Mouse (Mus musculus) forebrain, embryonic 11.5 days (tissue): ENCODE results near the gene Cnr1. TPM values are rescaled to one million over a fixed set of nuclear protein-coding genes. Genes with fewer than 3 reads are reported as not detected.

Experiments used
- ATAC-seq: fragments of 200-750 bp; cut with Nextera tagmentation; replicated peaks from 2 replicates; pipeline ENCODE4 v1.8.0; 2017; ENCODE audit warnings: moderate TSS enrichment; ENCODE audit not compliant: low FRiP score
- DNase-seq: peaks from one replicate; pipeline ENCODE4 v3.0.0-alpha.2; 2017; ENCODE audit warnings: low spot score
- H3K27ac ChIP-seq: fragments of 300-500 bp; sonication (generic); 2 replicates; pipeline ENCODE4 v1.5.1; 2014; ENCODE audit warnings: low read depth, low read length
- H3K27me3 ChIP-seq: fragments of 300-500 bp; sonication (generic); 2 replicates; pipeline ENCODE4 v1.6.1; 2014; ENCODE audit warnings: mild to moderate bottlenecking, low read length, mixed read lengths; ENCODE audit not compliant: control insufficient read depth, insufficient read depth
- H3K36me3 ChIP-seq: fragments of 300-500 bp; sonication (generic); 2 replicates; pipeline ENCODE4 v1.6.1; 2014; ENCODE audit warnings: mild to moderate bottlenecking, low read length, moderate library complexity, mixed read lengths; ENCODE audit not compliant: control insufficient read depth, insufficient read depth
- H3K4me1 ChIP-seq: fragments of 300-500 bp; sonication (generic); replicated peaks from 2 replicates; pipeline ENCODE4 v1.6.1; 2014; ENCODE audit warnings: low read length, mixed read lengths; ENCODE audit not compliant: control insufficient read depth, insufficient read depth
- H3K4me2 ChIP-seq: fragments of 300-500 bp; sonication (generic); 2 replicates; pipeline ENCODE4 v1.6.1; 2014; ENCODE audit warnings: low read depth, mild to moderate bottlenecking, low read length, moderate library complexity, mixed read lengths; ENCODE audit not compliant: severe bottlenecking
- H3K4me3 ChIP-seq: fragments of 300-500 bp; sonication (generic); 2 replicates; pipeline ENCODE4 v1.5.1; 2014; ENCODE audit warnings: low read depth, low read length
- H3K9ac ChIP-seq: fragments of 300-500 bp; sonication (generic); 2 replicates; pipeline ENCODE4 v1.6.1; 2014; ENCODE audit warnings: low read length
- H3K9me3 ChIP-seq: fragments of 300-500 bp; sonication (generic); 2 replicates; pipeline ENCODE4 v1.6.1; 2016; ENCODE audit warnings: low read length, mixed read lengths; ENCODE audit not compliant: control insufficient read depth
- WGBS: fragments of 180-500 bp; shearing (Covaris S2); extraction: QIAGEN DNeasy Blood & Tissue Kit; methylation state at CpG from one replicate; pipeline ENCODE4 v1.1.7; 2014; 5-methylcytosine and 5-hydroxymethylcytosine counted together
- polyA plus RNA-seq: library from polyadenylated mRNA; unstranded; fragments of >200 nt; fragmentation: Nextera tagmentation; extraction: Ambion mirVana; gene quantifications from 2 replicates; pipeline ENCODE4 v1.2.1, GENCODE M21; 2014

Gene Cnr1
- polyA plus RNA-seq, 1 experiment from 2014 or later: 14.9 TPM

- Histone ChIP-seq H3K4me3 (no peak overlapping the region), H3K27ac (no peak overlapping the region), H3K9ac (no peak overlapping the region), H3K36me3 (no peaks in the 10 kb centered on the region), H3K4me2 (no peak overlapping the region), H3K27me3 (no peaks in the 10 kb centered on the region), H3K4me1 (0 out of 2 replicates have a peak, but pooled peaks cover 2% of the 10 kb centered on the region), H3K9me3 (no peaks in the 10 kb centered on the region)
- WGBS: 79% methylated on average over 3 of the region's 3 CpGs
- no peak for DNase-seq
- ATAC-seq: no peak
Observed at GRCm38 (mm10) chr4:33957398-33957797, 33.0 kb downstream of the Cnr1 start.

GRCm38 (mm10) chr4:33958515-33958914, 34.1 kb downstream of the Cnr1 start:
- ATAC-seq (no peak), DNase-seq (no peak)
- H3K4me3 ChIP-seq: no peak overlapping the region
- H3K4me1 ChIP-seq: no peaks in the 10 kb centered on the region
- H3K27me3 ChIP-seq: no peaks in the 10 kb centered on the region
- no peak overlapping the region for H3K9ac ChIP-seq
- no peak overlapping the region for H3K4me2 ChIP-seq
- 85% methylated on average over 3 of the region's 3 CpGs for WGBS
- H3K36me3 ChIP-seq: no peaks in the 10 kb centered on the region
- H3K27ac ChIP-seq: no peak overlapping the region
- no peaks in the 10 kb centered on the region for H3K9me3 ChIP-seq

- 90% methylated on average over 6 of the region's 6 CpGs for WGBS
- Histone ChIP-seq H3K36me3 (no peaks in the 10 kb centered on the region), H3K27me3 (no peaks in the 10 kb centered on the region), H3K4me3 (no peak overlapping the region), H3K9ac (no peak overlapping the region), H3K4me1 (no peaks in the 10 kb centered on the region), H3K9me3 (no peaks in the 10 kb centered on the region), H3K27ac (no peak overlapping the region), H3K4me2 (no peak overlapping the region)
- DNase-seq (no peak), ATAC-seq (no peak)
Observed at GRCm38 (mm10) chr4:33959841-33960240, 35.4 kb downstream of the Cnr1 start.

GRCm38 (mm10) chr4:33970726-33971125, 46.3 kb downstream of the Cnr1 start:
- Histone ChIP-seq H3K4me1 (no peaks in the 10 kb centered on the region), H3K27ac (no peak overlapping the region), H3K4me3 (no peak overlapping the region), H3K9ac (no peak overlapping the region), H3K27me3 (no peaks in the 10 kb centered on the region), H3K4me2 (no peak overlapping the region), H3K9me3 (no peaks in the 10 kb centered on the region), H3K36me3 (no peaks in the 10 kb centered on the region)
- 76% methylated on average over 3 of the region's 3 CpGs for WGBS
- no peak for DNase-seq
- ATAC-seq: no peak

GRCm38 (mm10) chr4:33988466-33989089, 64.2 kb downstream of the Cnr1 start:
- ATAC-seq: no peak
- H3K36me3 ChIP-seq: no peaks in the 10 kb centered on the region
- H3K4me1 ChIP-seq: no peaks in the 10 kb centered on the region
- no peaks in the 10 kb centered on the region for H3K9me3 ChIP-seq
- H3K9ac ChIP-seq: no peak overlapping the region
- 90% methylated on average over 5 of the region's 5 CpGs for WGBS
- no peak overlapping the region for H3K4me2 ChIP-seq
- no peaks in the 10 kb centered on the region for H3K27me3 ChIP-seq
- H3K27ac ChIP-seq: no peak overlapping the region
- H3K4me3 ChIP-seq: no peak overlapping the region
- DNase-seq: no peak

GRCm38 (mm10) chr4:33992687-33993086, 68.3 kb downstream of the Cnr1 start:
- no peaks in the 10 kb centered on the region for H3K4me1 ChIP-seq
- DNase-seq (no peak), ATAC-seq (no peak)
- H3K4me2 ChIP-seq: no peak overlapping the region
- no peaks in the 10 kb centered on the region for H3K36me3 ChIP-seq
- no peaks in the 10 kb centered on the region for H3K9me3 ChIP-seq
- no peak overlapping the region for H3K9ac ChIP-seq
- H3K27me3 ChIP-seq: no peaks in the 10 kb centered on the region
- 61% methylated on average over 3 of the region's 3 CpGs for WGBS
- no peak overlapping the region for H3K27ac ChIP-seq
- H3K4me3 ChIP-seq: no peak overlapping the region

- H3K9ac ChIP-seq: no peak overlapping the region
- no peaks in the 10 kb centered on the region for H3K4me1 ChIP-seq
- no peak for DNase-seq
- no peak for ATAC-seq
- H3K4me2 ChIP-seq: no peak overlapping the region
- H3K27ac ChIP-seq: no peak overlapping the region
- no peaks in the 10 kb centered on the region for H3K9me3 ChIP-seq
- H3K27me3 ChIP-seq: no peaks in the 10 kb centered on the region
- H3K36me3 ChIP-seq: no peaks in the 10 kb centered on the region
- H3K4me3 ChIP-seq: no peak overlapping the region
Observed at GRCm38 (mm10) chr4:33996382-33996781, 72.0 kb downstream of the Cnr1 start.

Other genes with a start within 250 kb of the Cnr1 start
- 1.1 and 1.3 TPM in 2 replicates for gene Spaca1, start 125.6 kb downstream of the Cnr1 start, polyA plus RNA-seq